15 mouse cellular contexts compared by ENCODE assay signal in the genomic region with DNA sequence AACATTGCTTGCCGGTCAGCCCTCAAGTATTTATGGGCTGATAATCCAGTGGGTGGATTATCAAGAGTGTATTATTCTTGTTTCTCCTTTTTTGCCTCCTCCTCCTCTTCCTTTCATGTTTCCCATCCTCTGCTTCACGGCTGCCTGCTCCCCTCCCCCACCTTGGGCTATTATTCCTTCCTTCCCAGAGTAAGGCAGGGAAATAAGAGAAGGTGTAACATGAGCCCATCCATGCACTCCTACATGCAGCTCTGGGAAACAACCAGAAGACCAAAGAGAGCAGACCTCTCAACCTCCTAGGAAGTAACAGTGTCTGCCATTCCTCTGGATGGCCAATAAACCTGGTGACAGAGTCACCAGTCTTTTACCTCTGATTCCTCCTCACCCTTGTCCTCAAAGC.
DNase-seq lines count a peak whose midpoint lies in the region; ATAC-seq lines count a peak whose summit lies in the region.
"Had no signal": no experiment of that assay in that cellular context is flagged by ENCODE, and none has a peak within 500 bp of the region (broad histone marks: within the 10 kb centered on the region; RNA-seq: fewer than 3 reads in every experiment).

No protein-coding gene starts in this region.

- H3K9ac ChIP-seq in kidney, embryonic 14.5 days (ENCODE audit: low read depth, low read length): no peak overlapping the region
- no peak overlapping the region for H3K9ac ChIP-seq in limb, embryonic 11.5 days (ENCODE audit: low read length)
- H3K9ac ChIP-seq: heart, embryonic 15.5 days; hindbrain, embryonic 12.5 days; midbrain, embryonic 12.5 days had no signal

- ATAC-seq in kidney, embryonic 14.5 days (ENCODE audit: low FRiP score, low TSS enrichment): peak; percentile 78
- ATAC-seq in limb, embryonic 11.5 days (ENCODE audit: insufficient number of reproducible peaks, low FRiP score, low TSS enrichment, low read depth): peak; percentile 84

- no peak for DNase-seq in kidney, adult 8-10 months
- DNase-seq in embryo, embryonic 10 days (ENCODE audit: low spot score): peak; percentile 57
- peak; percentile 61 for DNase-seq in embryo, embryonic 9.5 days (ENCODE audit: extremely low spot score)
- peak; percentile 78 for DNase-seq in limb, embryonic 11.5 days (ENCODE audit: low spot score)
- DNase-seq in left cerebral cortex, postnatal 25 days (ENCODE audit: low spot score in 2 of 2): no peak
- no peak for DNase-seq in left cerebral cortex, postnatal 14 days (ENCODE audit: low spot score in 2 of 2)
- DNase-seq: cerebellum, postnatal 14 days; kidney, adult 18-20 months; left cerebral cortex, postnatal 4 days; lung, postnatal 4 days; thymus, postnatal 4 days had no signal

- H3K27ac ChIP-seq in kidney, embryonic 14.5 days (ENCODE audit: low read depth, low read length): peak overlapping the region; percentile 88
- H3K27ac ChIP-seq in limb, embryonic 11.5 days (replicated peaks; ENCODE audit: low read depth, low read length): peak overlapping the region; percentile 90
- H3K27ac ChIP-seq: heart, embryonic 15.5 days; hindbrain, embryonic 12.5 days; midbrain, embryonic 12.5 days had no signal

- H3K4me3 ChIP-seq in kidney, embryonic 14.5 days (ENCODE audit: low read length): no peak overlapping the region
- no peak overlapping the region for H3K4me3 ChIP-seq in limb, embryonic 11.5 days (ENCODE audit: low read depth, low read length)
- H3K4me3 ChIP-seq: heart, embryonic 15.5 days; hindbrain, embryonic 12.5 days; midbrain, embryonic 12.5 days had no signal

- H3K36me3 ChIP-seq in kidney, embryonic 14.5 days (ENCODE audit: control insufficient read depth, insufficient read depth, low read length): no peaks in the 10 kb centered on the region
- no peaks in the 10 kb centered on the region for H3K36me3 ChIP-seq in limb, embryonic 11.5 days (ENCODE audit: control insufficient read depth, insufficient read depth, low read length)
- H3K36me3 ChIP-seq: heart, embryonic 15.5 days; hindbrain, embryonic 12.5 days; midbrain, embryonic 12.5 days had no signal

- peaks cover 25% of the 10 kb centered on the region for H3K4me1 ChIP-seq in kidney, embryonic 14.5 days (ENCODE audit: control insufficient read depth, insufficient read depth, low read length)
- H3K4me1 ChIP-seq in limb, embryonic 11.5 days (ENCODE audit: control insufficient read depth, insufficient read depth, low read length): peaks cover 23% of the 10 kb centered on the region

- WGBS in kidney, embryonic 14.5 days: 5% methylated on average over 2 of the region's 2 CpGs
- WGBS in limb, embryonic 11.5 days: 4% methylated on average over 2 of the region's 2 CpGs

- H3K4me2 ChIP-seq in kidney, embryonic 14.5 days (replicated peaks; ENCODE audit: low read depth, low read length): no peak overlapping the region
- no peak overlapping the region for H3K4me2 ChIP-seq in limb, embryonic 11.5 days (ENCODE audit: low read depth, severe bottlenecking)
- H3K4me2 ChIP-seq: heart, embryonic 15.5 days; hindbrain, embryonic 12.5 days; midbrain, embryonic 12.5 days had no signal

- intact Hi-C loops in left cerebral cortex, postnatal 25 days (cut with DNase I): loop anchor here (5.0 kb wide), 1 partner anchor 51 kb away; no protein-coding TSS in a partner anchor
- intact Hi-C loops in left cerebral cortex, postnatal 14 days (cut with DNase I): no loop called here

- no peaks in the 10 kb centered on the region for H3K9me3 ChIP-seq in kidney, embryonic 14.5 days (ENCODE audit: control insufficient read depth, low read length)
- H3K9me3 ChIP-seq in limb, embryonic 11.5 days (ENCODE audit: control insufficient read depth, low read length): no peaks in the 10 kb centered on the region
- H3K9me3 ChIP-seq: heart, embryonic 15.5 days; hindbrain, embryonic 12.5 days; midbrain, embryonic 12.5 days had no signal

- H3K27me3 ChIP-seq in kidney, embryonic 14.5 days (ENCODE audit: control insufficient read depth, insufficient read depth, low read length): no peaks in the 10 kb centered on the region
- no peaks in the 10 kb centered on the region for H3K27me3 ChIP-seq in limb, embryonic 11.5 days (ENCODE audit: control insufficient read depth, insufficient read depth, low read length)
- H3K27me3 ChIP-seq: heart, embryonic 15.5 days; hindbrain, embryonic 12.5 days; midbrain, embryonic 12.5 days had no signal

Comparison
In these comparisons a context has a peak if more than half of its experiments do, and no peak if none do; other contexts are left out.
1. DNase-seq: peak in embryo, embryonic 10 days (single experiment), embryo, embryonic 9.5 days (single experiment) and limb, embryonic 11.5 days (single experiment); none in kidney, adult 8-10 months (0 of 2), left cerebral cortex, postnatal 25 days (0 of 2) and left cerebral cortex, postnatal 14 days (0 of 2).